Mouse (Mus musculus) ovary, postnatal 14 days (tissue): ENCODE data around the gene Erlin1.

Source experiments
- DNase-seq: peaks from one replicate; pipeline ENCODE4 v3.0.0; 2022; ENCODE audit warnings: low spot score

The Erlin1 gene

GRCm38 (mm10) chr19:44060226-44060625, 9.4 kb downstream of the Erlin1 start:
- no peak for DNase-seq

GRCm38 (mm10) chr19:44055173-44055826, 14.3 kb downstream of the Erlin1 start:
- no peak for DNase-seq

- no peak for DNase-seq
Observed at GRCm38 (mm10) chr19:44050388-44050787, 19.2 kb downstream of the Erlin1 start.

- DNase-seq = no peak
Observed at GRCm38 (mm10) chr19:44049282-44049681, 20.3 kb downstream of the Erlin1 start.

GRCm38 (mm10) chr19:44045847-44046246, 23.7 kb downstream of the Erlin1 start:
- DNase-seq = no peak

- DNase-seq = no peak
Observed at GRCm38 (mm10) chr19:44042121-44042520, 27.5 kb downstream of the Erlin1 start.

- DNase-seq = no peak
Observed at GRCm38 (mm10) chr19:44033396-44033795, 36.2 kb downstream of the Erlin1 start.

- no peak for DNase-seq
Observed at GRCm38 (mm10) chr19:44032046-44032744, 37.4 kb downstream of the Erlin1 start.

GRCm38 (mm10) chr19:44030024-44030423, 39.6 kb downstream of the Erlin1 start:
- DNase-seq = no peak

GRCm38 (mm10) chr19:44028972-44029371, 40.6 kb downstream of the Erlin1 start, which contains the start of gene Cyp2c23:
Cyp2c23 (minus strand) TSS chr19:44029208.
- no peak for DNase-seq

GRCm38 (mm10) chr19:44026956-44027530, 42.5 kb downstream of the Erlin1 start:
- DNase-seq = no peak

GRCm38 (mm10) chr19:44024921-44025585, 44.5 kb downstream of the Erlin1 start:
- no peak for DNase-seq

- no peak for DNase-seq
Observed at GRCm38 (mm10) chr19:44023066-44023465, 46.5 kb downstream of the Erlin1 start.

- DNase-seq = peak; percentile 38
Observed at GRCm38 (mm10) chr19:44021502-44021901, 48.1 kb downstream of the Erlin1 start.

GRCm38 (mm10) chr19:44019739-44020138, 49.8 kb downstream of the Erlin1 start:
- no peak for DNase-seq

GRCm38 (mm10) chr19:44013862-44014261, 55.7 kb downstream of the Erlin1 start:
- no peak for DNase-seq

GRCm38 (mm10) chr19:44008784-44009183, 60.8 kb downstream of the Erlin1 start:
- no peak for DNase-seq

GRCm38 (mm10) chr19:44007186-44007585, 62.4 kb downstream of the Erlin1 start:
- DNase-seq = no peak

GRCm38 (mm10) chr19:44005025-44005424, 64.6 kb downstream of the Erlin1 start:
- DNase-seq = no peak

- no peak for DNase-seq
Observed at GRCm38 (mm10) chr19:44004261-44004660, 65.3 kb downstream of the Erlin1 start.

- no peak for DNase-seq
Observed at GRCm38 (mm10) chr19:44000720-44001119, 68.9 kb downstream of the Erlin1 start.

GRCm38 (mm10) chr19:44000061-44000460, 69.5 kb downstream of the Erlin1 start:
- DNase-seq = no peak
